Mouse (Mus musculus) small intestine, adult 2 months (tissue): ENCODE measurements around the gene Eral1.

Experiments
- CTCF ChIP-seq: fragments of 200-500 bp; IDR thresholded peaks from 2 replicates; pipeline ENCODE4 v1.5.1; 2012; ENCODE audit warnings: low read depth, mild to moderate bottlenecking, control low read depth, inconsistent platforms, low read length, moderate library complexity, mixed read lengths; ENCODE audit not compliant: insufficient replicate concordance, insufficient read length; ENCODE audit errors: extremely low read depth
- POLR2A ChIP-seq: fragments of 200-500 bp; IDR thresholded peaks from 2 replicates; pipeline ENCODE4 v1.6.1; 2012; ENCODE audit warnings: low read depth, mild to moderate bottlenecking, control low read depth, inconsistent platforms, low read length, moderate library complexity

DNA sequence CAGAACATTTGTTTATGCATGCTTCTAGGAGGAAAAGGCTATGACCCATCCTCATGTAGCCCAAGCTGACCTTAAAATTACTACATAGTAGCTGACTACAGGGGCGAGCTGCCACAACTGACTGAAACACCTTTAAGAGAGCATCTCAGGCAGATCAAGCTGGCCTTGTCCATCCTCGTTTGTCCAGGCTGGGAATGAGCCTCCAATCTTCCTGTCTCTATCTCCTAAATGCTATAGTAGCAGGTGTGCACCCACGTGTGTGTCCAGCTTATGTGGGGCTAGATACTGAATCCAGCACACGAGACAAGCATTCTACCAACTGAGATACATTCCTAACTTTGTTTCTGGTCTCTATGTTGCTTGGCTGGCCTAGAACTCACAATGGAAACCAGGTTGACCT lies 5.5 kb downstream of the Eral1 start:
- TF ChIP-seq CTCF (no peak), POLR2A (no peak)
